In the genomic region with DNA sequence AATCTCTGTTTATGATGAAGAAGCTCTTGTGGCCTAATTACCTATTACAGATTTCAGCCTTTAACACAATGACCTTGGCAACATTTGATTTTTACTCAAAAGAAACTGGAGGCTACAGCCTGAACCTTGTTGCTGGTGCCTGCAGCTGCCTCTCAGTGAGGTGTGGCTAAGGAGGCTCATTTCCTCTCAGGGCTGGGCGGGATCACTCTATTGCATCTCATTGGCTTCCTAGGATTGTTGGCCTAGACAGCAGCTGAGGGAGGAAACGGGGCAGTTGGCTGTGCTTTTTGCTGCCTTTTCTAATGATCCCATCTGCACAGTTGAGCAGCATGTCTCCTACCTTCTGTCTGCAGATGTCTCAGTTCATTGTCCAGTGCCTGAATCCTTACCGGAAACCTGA, we compare ENCODE assay signal across 12 mouse cellular contexts. TPM values are rescaled to one million over a fixed set of nuclear protein-coding genes. Genes with fewer than 3 reads are reported as not detected.
A peak's percentile ranks its signal among the peaks of the same experiment; 100 is the strongest.
DNase-seq lines count a peak whose midpoint lies in the region.
"Had no signal": no experiment of that assay in that cellular context is flagged by ENCODE, and none has a peak within 500 bp of the region (broad histone marks: within the 10 kb centered on the region; RNA-seq: fewer than 3 reads in every experiment).

No protein-coding gene starts in this region.

- peak; percentile 14 for DNase-seq in gastrocnemius, postnatal 10 days
- DNase-seq in gastrocnemius, postnatal 36 days, result no peak
- peak; percentile 42 for DNase-seq in kidney, postnatal 10 days
- no peak for DNase-seq in kidney, adult 18-20 months
- DNase-seq in thymus, postnatal 14 days, result peak; percentile 5
- no peak for DNase-seq in thymus, postnatal 25 days
- peak; percentile 33 for DNase-seq in lung, postnatal 36 days
- DNase-seq in layer of hippocampus, adult 8-10 months (ENCODE audit: low spot score in 2 of 2), result no peak
- DNase-seq: B cell, adult 2 months; cerebellum, adult 8-10 months; gastrocnemius, adult 2 months; layer of hippocampus, adult 9-11 months had no signal

- intact Hi-C loops in gastrocnemius, postnatal 36 days (cut with DNase I), result no loop called here

RNA-seq across cellular contexts. Expression of gene Nradd, which starts 7.2 kb away (rescaled TPM):
- total RNA-seq in gastrocnemius, postnatal 10 days (2021), result 1 to 10 TPM; 1.6 to 2.2 TPM
- 1 to 10 TPM in 1 of 2 experiments, under 1 TPM in 1; 0.91 to 1.2 TPM for total RNA-seq in gastrocnemius, postnatal 36 days (2021)
- 1 to 10 TPM; 2.0 to 4.6 (median 3.0) TPM for total RNA-seq in layer of hippocampus, adult 8-10 months (2022)

RNA-seq across cellular contexts. Expression of gene Nbeal2, which starts 36.9 kb away (rescaled TPM):
- total RNA-seq in gastrocnemius, postnatal 10 days (2021), result 1 to 10 TPM; 2.2 to 3.4 TPM
- total RNA-seq in gastrocnemius, postnatal 36 days (2021), result 1 to 10 TPM; 3.3 to 3.6 TPM
- 10 to 100 TPM; 15.1 to 18.5 (median 18.1) TPM for total RNA-seq in layer of hippocampus, adult 8-10 months (2022)

RNA-seq across cellular contexts. Expression of gene Ccdc12, which starts 39.2 kb away (rescaled TPM):
- 10 to 100 TPM; 50.3 to 53.6 TPM for total RNA-seq in gastrocnemius, postnatal 10 days (2021)
- total RNA-seq in gastrocnemius, postnatal 36 days (2021), result 10 to 100 TPM; 45.1 to 48.1 TPM
- 10 to 100 TPM; 46.4 to 61.2 (median 57.8) TPM for total RNA-seq in layer of hippocampus, adult 8-10 months (2022)

Comparison
In these comparisons a context has a peak if more than half of its experiments do, and no peak if none do; other contexts are left out.
1. DNase-seq: peak in gastrocnemius, postnatal 10 days (single experiment), kidney, postnatal 10 days (single experiment), thymus, postnatal 14 days (single experiment) and lung, postnatal 36 days (single experiment); none in gastrocnemius, postnatal 36 days (0 of 2), kidney, adult 18-20 months (single experiment), thymus, postnatal 25 days (single experiment) and layer of hippocampus, adult 8-10 months (0 of 2).